Mouse (Mus musculus): ENCODE results near the gene Gins3. TPM values are rescaled to one million over a fixed set of nuclear protein-coding genes. Genes with fewer than 3 reads are reported as not detected.

The Gins3 gene
- total RNA-seq (2014; rRNA removed) (0.54 and 0.83 TPM in 2 replicates), polyA plus RNA-seq (2012; rRNA removed) (0.31 and 0.32 TPM in 2 replicates)

DNA sequence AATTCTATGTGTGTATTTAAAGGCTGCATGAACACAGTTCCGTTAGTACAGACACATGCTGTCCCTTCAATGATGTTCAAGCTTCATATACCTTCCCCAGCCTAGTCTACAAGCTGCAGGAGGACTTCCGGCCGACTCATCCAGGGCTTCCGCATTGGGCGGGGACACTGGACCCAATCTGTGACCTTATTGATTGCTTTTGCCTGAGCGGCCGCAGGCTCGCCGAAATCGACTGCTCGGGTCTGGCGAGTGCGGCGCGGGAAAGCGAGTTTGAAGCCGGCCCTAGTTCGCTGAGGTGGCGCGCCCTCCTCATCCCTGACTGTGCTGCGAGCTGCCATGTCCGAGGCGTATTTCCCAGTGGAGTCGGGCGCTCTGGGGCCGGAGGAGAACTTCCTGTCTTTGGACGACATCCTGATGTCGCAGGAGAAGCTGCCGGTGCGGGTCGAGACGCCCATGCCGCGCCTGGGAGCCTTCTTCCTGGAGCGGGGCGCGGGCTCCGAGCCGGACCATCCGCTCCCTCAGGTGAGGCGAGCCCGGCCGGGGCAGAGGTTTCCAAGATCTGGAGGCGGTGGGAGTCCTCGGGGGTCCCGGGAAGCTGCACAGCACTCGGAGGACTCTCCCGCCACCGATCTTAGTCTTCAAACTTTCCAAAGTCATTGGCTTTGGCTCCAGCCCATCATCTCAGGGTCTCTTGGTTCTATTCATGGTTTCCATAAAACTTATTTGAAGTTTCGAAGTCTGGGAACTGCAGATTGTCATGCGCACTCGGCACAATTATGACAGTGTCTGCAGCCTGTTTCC is at the start of gene Gins3:
Gene Gins3, plus strand, starts transcription at position 192 of the 801 bp plus-strand sequence.
- under 1% methylated on average over 52 of the region's 52 CpGs for WGBS
- H3K4me1 ChIP-seq (ENCODE audit: control insufficient read depth, insufficient read depth, low read length): peaks cover 2% of the 10 kb centered on the region; the same call in 1 of the 2 replicates
- H3K27ac ChIP-seq (replicated peaks; ENCODE audit: insufficient read depth, low read depth, low read length): no peak within 1 kb of the TSS

GRCm38 (mm10) chr8:95587339-95587738 is 45.9 kb upstream of the Gins3 start:
- Histone ChIP-seq H3K9ac (ENCODE audit: low read depth, low read length) (no peak overlapping the region), H3K27me3 (ENCODE audit: control insufficient read depth, insufficient read depth, low read length) (no peaks in the 10 kb centered on the region), H3K79me2 (ENCODE audit: control insufficient read depth, insufficient read depth, low read length) (no peaks in the 10 kb centered on the region), H3K36me3 (ENCODE audit: control insufficient read depth, insufficient read depth, low read length) (no peaks in the 10 kb centered on the region), H3K4me3 (ENCODE audit: insufficient read depth, low read depth, low read length) (no peak overlapping the region), H3K4me1 (ENCODE audit: control insufficient read depth, insufficient read depth, low read length) (no peaks in the 10 kb centered on the region), H3K27ac (replicated peaks; ENCODE audit: insufficient read depth, low read depth, low read length) (no peak overlapping the region)
- TF ChIP-seq CTCF (IDR thresholded peaks at IDR 0.05; ENCODE audit: low read depth, low read length) (no peak), POLR2A (IDR thresholded peaks at IDR 0.05; ENCODE audit: extremely low read depth, insufficient read depth, low read length) (no peak)
- DNase-seq (ENCODE audit: extremely low read depth, low read depth, low spot score): no peak
- WGBS: 81% methylated on average over 1 of the region's 1 CpGs

More for the DNA sequence above, at the start of gene Gins3:
- TF ChIP-seq CTCF (IDR thresholded peaks at IDR 0.05; ENCODE audit: low read depth, low read length): no peak
- no peak for TF ChIP-seq POLR2A (IDR thresholded peaks at IDR 0.05; ENCODE audit: extremely low read depth, insufficient read depth, low read length)
- Histone ChIP-seq H3K79me2 (ENCODE audit: control insufficient read depth, insufficient read depth, low read length) (no peaks in the 10 kb centered on the region), H3K9ac (ENCODE audit: low read depth, low read length) (peak within 1 kb of the TSS; percentile 71), H3K4me3 (ENCODE audit: insufficient read depth, low read depth, low read length) (peak within 1 kb of the TSS; percentile 92), H3K36me3 (ENCODE audit: control insufficient read depth, insufficient read depth, low read length) (no peaks in the 10 kb centered on the region), H3K27me3 (ENCODE audit: control insufficient read depth, insufficient read depth, low read length) (no peaks in the 10 kb centered on the region)
- DNase-seq (ENCODE audit: extremely low read depth, low read depth, low spot score): peak; percentile 86

- Histone ChIP-seq H3K4me3 (ENCODE audit: insufficient read depth, low read depth, low read length) (no peak overlapping the region), H3K9ac (ENCODE audit: low read depth, low read length) (no peak overlapping the region), H3K79me2 (ENCODE audit: control insufficient read depth, insufficient read depth, low read length) (no peaks in the 10 kb centered on the region), H3K27ac (replicated peaks; ENCODE audit: insufficient read depth, low read depth, low read length) (no peak overlapping the region), H3K36me3 (ENCODE audit: control insufficient read depth, insufficient read depth, low read length) (no peaks in the 10 kb centered on the region), H3K4me1 (ENCODE audit: control insufficient read depth, insufficient read depth, low read length) (no peaks in the 10 kb centered on the region), H3K27me3 (ENCODE audit: control insufficient read depth, insufficient read depth, low read length) (no peaks in the 10 kb centered on the region; the same call in 1 of the 2 replicates)
- no peak for TF ChIP-seq POLR2A (IDR thresholded peaks at IDR 0.05; ENCODE audit: extremely low read depth, insufficient read depth, low read length)
- no peak for DNase-seq (ENCODE audit: extremely low read depth, low read depth, low spot score)
- 68% methylated on average over 10 of the region's 10 CpGs for WGBS
Observed at GRCm38 (mm10) chr8:95589282-95589681, 44.0 kb upstream of the Gins3 start.

GRCm38 (mm10) chr8:95590539-95590938 is 42.7 kb upstream of the Gins3 start:
- Histone ChIP-seq H3K4me1 (ENCODE audit: control insufficient read depth, insufficient read depth, low read length) (no peaks in the 10 kb centered on the region), H3K79me2 (ENCODE audit: control insufficient read depth, insufficient read depth, low read length) (no peaks in the 10 kb centered on the region), H3K27ac (replicated peaks; ENCODE audit: insufficient read depth, low read depth, low read length) (no peak overlapping the region), H3K4me3 (ENCODE audit: insufficient read depth, low read depth, low read length) (no peak overlapping the region), H3K36me3 (ENCODE audit: control insufficient read depth, insufficient read depth, low read length) (no peaks in the 10 kb centered on the region), H3K9ac (ENCODE audit: low read depth, low read length) (no peak overlapping the region), H3K27me3 (ENCODE audit: control insufficient read depth, insufficient read depth, low read length) (no peaks in the 10 kb centered on the region; the same call in 1 of the 2 replicates)
- DNase-seq (ENCODE audit: extremely low read depth, low read depth, low spot score): no peak
- TF ChIP-seq CTCF (IDR thresholded peaks at IDR 0.05; ENCODE audit: low read depth, low read length): no peak
- no peak for TF ChIP-seq POLR2A (IDR thresholded peaks at IDR 0.05; ENCODE audit: extremely low read depth, insufficient read depth, low read length)
- WGBS: 73% methylated on average over 4 of the region's 4 CpGs

DNA sequence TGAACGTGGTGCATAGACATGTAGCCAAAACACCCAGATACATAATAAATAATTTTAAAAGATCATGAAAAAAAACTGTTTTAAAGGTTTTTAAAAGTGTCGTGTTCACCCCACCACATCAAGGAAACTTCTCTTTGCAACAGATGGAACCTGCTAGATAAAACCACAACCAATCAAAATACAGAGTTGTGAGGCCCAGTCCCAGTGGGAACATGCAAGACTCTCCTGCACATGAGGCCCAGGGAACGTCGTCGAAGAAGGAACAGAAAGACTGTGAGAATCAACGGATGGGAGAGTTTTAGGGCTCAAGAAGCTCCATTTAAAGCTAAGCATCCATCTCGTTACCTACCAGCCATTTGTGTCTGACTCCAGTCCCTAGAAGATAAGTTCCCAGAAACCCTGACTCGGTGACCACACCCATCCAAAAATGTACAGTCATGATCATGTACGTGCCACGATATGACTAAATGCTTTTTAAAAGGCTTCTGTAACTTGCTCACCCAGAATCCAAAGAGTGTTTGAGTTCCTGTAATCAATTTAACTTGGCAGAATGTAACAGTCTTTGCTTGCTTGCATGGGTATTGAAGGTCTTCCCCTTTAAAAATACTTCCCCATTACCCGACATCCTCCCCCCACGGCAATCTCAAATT is 41.0 kb upstream of the Gins3 start:
- no peak for TF ChIP-seq POLR2A (IDR thresholded peaks at IDR 0.05; ENCODE audit: extremely low read depth, insufficient read depth, low read length)
- TF ChIP-seq CTCF (IDR thresholded peaks at IDR 0.05; ENCODE audit: low read depth, low read length): no peak
- no peaks in the 10 kb centered on the region for H3K4me1 ChIP-seq (ENCODE audit: control insufficient read depth, insufficient read depth, low read length)
- no peak overlapping the region for H3K27ac ChIP-seq (replicated peaks; ENCODE audit: insufficient read depth, low read depth, low read length)
- H3K36me3 ChIP-seq (ENCODE audit: control insufficient read depth, insufficient read depth, low read length): no peaks in the 10 kb centered on the region
- 83% methylated on average over 12 of the region's 12 CpGs for WGBS
- no peak overlapping the region for H3K4me3 ChIP-seq (ENCODE audit: insufficient read depth, low read depth, low read length)
- no peak for DNase-seq (ENCODE audit: extremely low read depth, low read depth, low spot score)
- no peaks in the 10 kb centered on the region; the same call in 1 of the 2 replicates for H3K27me3 ChIP-seq (ENCODE audit: control insufficient read depth, insufficient read depth, low read length)
- H3K79me2 ChIP-seq (ENCODE audit: control insufficient read depth, insufficient read depth, low read length): no peaks in the 10 kb centered on the region
- H3K9ac ChIP-seq (ENCODE audit: low read depth, low read length): no peak overlapping the region

Measured in liver, adult 2 months (tissue).